Mouse (Mus musculus): ENCODE measurements around the gene Coro1a.

DNA sequence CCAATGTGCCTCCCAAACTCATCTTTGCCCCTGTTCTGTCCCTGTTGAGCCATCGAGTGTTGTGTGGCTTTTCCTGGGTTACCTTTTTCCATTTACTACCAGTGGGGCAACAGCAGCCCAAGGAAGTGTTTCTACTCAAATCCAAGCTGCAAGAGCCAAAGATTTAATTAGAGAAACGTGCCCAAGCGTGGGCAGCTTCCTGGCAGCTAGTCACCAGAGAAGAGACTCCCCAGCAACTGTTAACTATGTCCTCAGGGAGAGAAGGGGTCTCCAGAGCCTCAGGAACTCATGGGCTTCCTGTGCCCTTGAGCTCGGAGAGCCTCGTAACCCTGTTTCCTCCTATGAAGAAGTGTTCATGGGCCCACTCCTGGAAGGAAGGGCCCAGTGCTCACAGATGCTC lies 33.4 kb upstream of the Coro1a start:
- TF ChIP-seq CTCF (IDR thresholded peaks at IDR 0.05) (no peak), EP300 (IDR thresholded peaks at IDR 0.05) (no peak)
